Mouse (Mus musculus) midbrain, embryonic 16.5 days (tissue): ENCODE measurements around the gene Ldlrad3. TPM values are rescaled to one million over a fixed set of nuclear protein-coding genes. Genes with fewer than 3 reads are reported as not detected.

Experiments used
- ATAC-seq: fragments of 200-750 bp; cut with Nextera tagmentation; 2 replicates; pipeline ENCODE4 v1.8.0; 2017; ENCODE audit warnings: moderate TSS enrichment
- H3K27ac ChIP-seq: fragments of 300-500 bp; sonication (generic); 2 replicates; pipeline ENCODE4 v1.5.1; 2014; ENCODE audit warnings: mild to moderate bottlenecking, low read length, mixed read lengths
- H3K27me3 ChIP-seq: fragments of 300-500 bp; sonication (generic); 2 replicates; pipeline ENCODE4 v1.6.1; 2014; ENCODE audit warnings: low read depth, low read length, mixed read lengths; ENCODE audit not compliant: control insufficient read depth, insufficient read depth
- H3K36me3 ChIP-seq: fragments of 300-500 bp; sonication (generic); 2 replicates; pipeline ENCODE4 v1.6.1; 2014; ENCODE audit warnings: mild to moderate bottlenecking, low read length, moderate library complexity, mixed read lengths; ENCODE audit not compliant: control insufficient read depth, insufficient read depth
- H3K4me1 ChIP-seq: fragments of 300-500 bp; sonication (generic); 2 replicates; pipeline ENCODE4 v1.6.1; 2014; ENCODE audit warnings: mild to moderate bottlenecking, low read length, mixed read lengths; ENCODE audit not compliant: control insufficient read depth, insufficient read depth
- H3K4me2 ChIP-seq: fragments of 300-500 bp; sonication (generic); 2 replicates; pipeline ENCODE4 v1.6.1; 2014; ENCODE audit warnings: mild to moderate bottlenecking, low read length, mixed read lengths
- H3K4me3 ChIP-seq: fragments of 300-500 bp; sonication (generic); 2 replicates; pipeline ENCODE4 v1.5.1; 2014; ENCODE audit warnings: low read depth, mild to moderate bottlenecking, low read length, moderate library complexity, mixed read lengths
- H3K9ac ChIP-seq: fragments of 300-500 bp; sonication (generic); 2 replicates; pipeline ENCODE4 v1.6.1; 2014; ENCODE audit warnings: low read depth, low read length, mixed read lengths
- H3K9me3 ChIP-seq: fragments of 300-500 bp; sonication (generic); replicated peaks from 2 replicates; pipeline ENCODE4 v1.6.1; 2014; ENCODE audit warnings: mild to moderate bottlenecking, low read length, mixed read lengths; ENCODE audit not compliant: control insufficient read depth, poor library complexity, severe bottlenecking
- WGBS: fragments of 180-500 bp; shearing (Covaris S2); extraction: QIAGEN DNeasy Blood & Tissue Kit; methylation state at CpG from one replicate; pipeline ENCODE4 v1.1.7; 2014; 5-methylcytosine and 5-hydroxymethylcytosine counted together
- polyA plus RNA-seq: library from polyadenylated mRNA; unstranded; fragments of >200 nt; fragmentation: Nextera tagmentation; extraction: Ambion mirVana; gene quantifications from 2 replicates; pipeline ENCODE4 v1.2.1, GENCODE M21; 2015

The Ldlrad3 gene
- polyA plus RNA-seq, 1 experiment from 2014 or later, result 26.6 TPM

DNA sequence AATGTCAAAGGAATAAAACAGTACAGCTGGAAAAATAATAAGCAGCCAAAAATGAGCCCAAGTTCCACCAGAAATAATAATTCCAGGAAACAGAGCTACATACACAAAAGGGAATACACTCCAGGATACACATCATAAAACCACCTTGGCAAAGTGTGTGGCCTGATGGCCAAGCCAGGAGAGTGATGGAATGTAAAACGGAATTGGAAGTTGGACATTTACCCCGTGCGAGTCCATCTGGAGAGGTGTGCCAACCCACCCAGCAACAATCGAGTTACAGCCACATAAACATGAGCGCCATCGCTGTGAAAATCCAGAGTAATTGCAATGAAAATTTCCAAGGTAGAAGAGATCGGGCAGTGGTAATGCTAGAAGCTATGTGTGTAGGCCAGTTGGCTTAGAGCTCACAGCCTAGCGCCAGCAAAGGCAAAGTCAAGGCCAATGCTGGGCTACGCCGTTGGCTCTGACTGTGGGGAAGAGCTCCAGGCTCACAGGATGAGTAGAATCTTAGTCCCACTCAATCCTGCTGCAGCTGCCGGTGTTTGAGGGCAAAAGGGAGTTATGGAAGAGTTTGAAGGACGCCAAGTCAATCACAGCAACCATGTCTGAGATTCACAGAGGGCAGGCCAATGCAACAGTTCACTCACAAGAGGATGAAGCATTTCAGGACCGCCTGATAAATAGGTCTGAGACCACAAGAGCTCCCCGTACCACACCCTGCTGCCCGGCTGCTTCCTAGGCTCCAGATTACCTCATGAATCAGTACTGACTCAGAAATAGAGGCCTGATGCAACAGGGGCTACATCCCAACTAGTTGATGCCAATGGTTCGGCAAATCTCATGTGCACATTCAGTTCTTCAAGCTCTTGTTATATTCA, 7.0 kb upstream of the Ldlrad3 start:
- Histone ChIP-seq H3K9ac (no peak overlapping the region), H3K4me2 (no peak overlapping the region), H3K27me3 (no peaks in the 10 kb centered on the region), H3K4me1 (no peaks in the 10 kb centered on the region), H3K36me3 (no peaks in the 10 kb centered on the region), H3K9me3 (no peaks in the 10 kb centered on the region), H3K27ac (no peak overlapping the region), H3K4me3 (no peak overlapping the region)
- no peak for ATAC-seq
- 95% methylated on average over 16 of the region's 16 CpGs for WGBS

GRCm38 (mm10) chr2:102191736-102192135, 5.6 kb upstream of the Ldlrad3 start:
- Histone ChIP-seq H3K4me3 (no peak overlapping the region), H3K9me3 (no peaks in the 10 kb centered on the region), H3K27ac (no peak overlapping the region), H3K27me3 (no peaks in the 10 kb centered on the region), H3K4me2 (no peak overlapping the region), H3K4me1 (no peaks in the 10 kb centered on the region), H3K36me3 (no peaks in the 10 kb centered on the region), H3K9ac (no peak overlapping the region)
- WGBS, result 61% methylated on average over 4 of the region's 4 CpGs
- no peak for ATAC-seq

DNA sequence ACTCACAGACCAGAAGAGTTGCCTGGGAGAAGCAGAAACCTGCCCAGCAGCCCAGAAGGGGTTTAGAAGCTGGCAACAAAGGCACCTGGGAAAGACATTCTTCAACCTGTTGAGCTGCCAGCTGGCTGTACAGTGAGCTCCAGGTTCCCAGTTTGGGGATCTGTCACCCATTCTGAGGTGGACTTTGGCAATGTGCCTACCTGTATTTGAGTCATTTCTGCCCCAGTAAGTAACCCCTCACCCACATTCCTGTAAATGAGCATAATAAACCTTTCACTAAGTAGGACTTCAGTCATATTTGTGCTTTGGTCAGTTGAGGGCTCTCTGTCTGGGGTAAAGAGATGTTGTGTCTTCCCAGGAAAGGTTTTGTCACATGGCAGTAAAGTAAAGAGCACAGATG, 4.8 kb upstream of the Ldlrad3 start:
- no peak overlapping the region for H3K4me3 ChIP-seq
- H3K9ac ChIP-seq, result no peak overlapping the region
- no peak overlapping the region for H3K27ac ChIP-seq
- no peaks in the 10 kb centered on the region for H3K27me3 ChIP-seq
- ATAC-seq, result no peak
- H3K4me1 ChIP-seq, result 0 out of 2 replicates have a peak, but pooled peaks cover 4% of the 10 kb centered on the region
- H3K9me3 ChIP-seq, result no peaks in the 10 kb centered on the region
- H3K36me3 ChIP-seq, result no peaks in the 10 kb centered on the region
- H3K4me2 ChIP-seq, result no peak overlapping the region

DNA sequence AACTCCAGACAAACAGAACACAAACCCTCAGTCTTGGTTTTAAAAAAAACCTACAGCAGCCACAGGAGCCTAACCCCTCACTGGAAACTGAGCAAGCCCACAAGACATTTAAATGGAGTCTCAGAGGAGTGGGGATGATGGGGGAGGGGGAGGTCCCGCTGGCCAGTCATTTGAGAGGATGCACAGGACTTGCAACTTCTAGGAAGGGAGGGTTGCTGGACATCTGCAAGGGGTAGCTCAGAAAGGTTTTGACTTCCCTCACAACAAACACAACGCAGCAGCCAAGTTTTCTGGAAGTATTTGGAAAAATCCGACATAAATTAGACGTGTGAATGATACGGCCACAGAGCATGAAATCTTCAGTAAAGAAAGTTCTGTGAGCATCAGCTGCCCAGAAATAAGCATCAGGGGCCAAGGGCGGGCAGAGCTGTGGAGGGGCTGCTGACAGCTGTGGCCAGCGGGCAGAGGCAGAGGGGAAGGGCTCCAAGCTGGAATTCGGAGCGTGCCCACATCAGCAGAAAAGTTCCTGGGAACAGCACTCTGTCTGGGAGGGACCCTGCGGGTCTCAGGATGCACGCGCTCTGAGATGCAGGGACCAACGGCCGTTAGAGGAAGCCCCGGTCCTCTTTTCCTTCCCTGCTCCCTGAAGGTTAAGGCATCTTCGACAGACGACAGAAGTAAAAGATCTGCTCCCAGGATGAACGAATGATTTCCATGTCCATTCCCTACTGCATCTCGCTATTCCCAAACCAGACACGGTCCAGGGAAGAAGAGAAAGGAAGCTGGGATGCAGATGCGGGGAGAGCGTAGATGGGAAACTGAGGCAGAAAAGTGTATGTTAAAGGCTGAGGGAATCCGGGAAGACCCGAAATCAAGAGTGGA, 875 bp downstream of the Ldlrad3 start:
- Histone ChIP-seq H3K36me3 (no peaks in the 10 kb centered on the region), H3K27me3 (no peaks in the 10 kb centered on the region), H3K4me3 (peak overlapping the region; percentile 76), H3K27ac (peak overlapping the region; percentile 83), H3K9me3 (no peaks in the 10 kb centered on the region), H3K4me1 (peaks cover 16% of the 10 kb centered on the region), H3K9ac (peak overlapping the region; percentile 91), H3K4me2 (peak overlapping the region; percentile 89)
- under 1% methylated on average over 24 of the region's 24 CpGs for WGBS
- ATAC-seq, result peak; percentile 47

DNA sequence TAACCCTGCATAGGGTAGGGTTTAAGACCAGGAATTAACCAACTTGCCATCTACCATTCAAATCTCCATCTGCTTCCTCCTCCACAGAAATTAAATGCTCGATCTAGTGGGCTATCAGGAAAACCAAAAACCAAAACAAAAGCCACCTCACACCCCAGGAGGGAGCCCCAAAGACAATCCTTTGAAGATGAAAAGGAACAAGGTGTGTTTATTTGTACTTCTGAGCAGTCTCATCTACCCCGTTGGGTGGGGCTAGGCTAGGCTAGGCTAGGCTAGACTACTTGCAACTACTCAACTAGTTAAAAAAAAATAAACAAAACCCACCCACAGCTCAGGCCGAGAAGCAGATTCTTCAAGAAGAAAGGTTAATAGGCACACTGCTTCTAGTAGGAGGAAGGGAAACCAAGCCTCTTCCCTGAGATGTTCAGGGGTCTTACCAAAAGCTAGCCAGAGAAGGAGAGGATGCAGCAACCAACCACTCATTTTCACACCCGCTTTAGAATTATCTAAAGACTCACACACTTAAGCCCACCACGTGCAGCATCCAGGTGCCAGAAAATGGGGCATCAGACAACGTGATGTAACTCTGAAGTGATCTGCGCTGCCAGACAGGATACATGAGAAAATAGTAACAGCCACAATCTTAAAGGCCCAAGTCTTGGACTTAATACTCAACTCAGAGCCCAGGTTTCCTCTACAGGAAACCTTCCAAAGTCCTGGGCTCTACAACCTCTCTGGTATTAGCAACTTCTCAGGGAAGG, 2.3 kb downstream of the Ldlrad3 start:
- no peak overlapping the region for H3K4me3 ChIP-seq
- no peak for ATAC-seq
- no peak overlapping the region for H3K27ac ChIP-seq
- H3K4me1 ChIP-seq, result peaks cover 16% of the 10 kb centered on the region
- 83% methylated on average over 7 of the region's 7 CpGs for WGBS
- no peaks in the 10 kb centered on the region for H3K36me3 ChIP-seq
- no peaks in the 10 kb centered on the region for H3K27me3 ChIP-seq
- H3K9ac ChIP-seq, result no peak overlapping the region
- peak overlapping the region; percentile 89 for H3K4me2 ChIP-seq
- H3K9me3 ChIP-seq, result no peaks in the 10 kb centered on the region

- 89% methylated on average over 2 of the region's 2 CpGs for whole genome bisulfite sequencing
- ATAC-seq, result no peak
- Histone ChIP-seq H3K4me1 (peaks cover 14% of the 10 kb centered on the region), H3K36me3 (no peaks in the 10 kb centered on the region), H3K9me3 (no peaks in the 10 kb centered on the region), H3K27me3 (no peaks in the 10 kb centered on the region), H3K27ac (no peak overlapping the region), H3K4me3 (no peak overlapping the region), H3K9ac (no peak overlapping the region), H3K4me2 (no peak overlapping the region)
Measured at GRCm38 (mm10) chr2:102181459-102181858, 4.7 kb downstream of the Ldlrad3 start.

GRCm38 (mm10) chr2:102176434-102176772, 9.8 kb downstream of the Ldlrad3 start:
- Histone ChIP-seq H3K4me3 (no peak overlapping the region), H3K36me3 (no peaks in the 10 kb centered on the region), H3K9me3 (no peaks in the 10 kb centered on the region), H3K27me3 (no peaks in the 10 kb centered on the region), H3K4me1 (no peaks in the 10 kb centered on the region), H3K9ac (no peak overlapping the region), H3K4me2 (no peak overlapping the region), H3K27ac (no peak overlapping the region)
- WGBS, result 74% methylated on average over 5 of the region's 5 CpGs
- no peak for ATAC-seq

DNA sequence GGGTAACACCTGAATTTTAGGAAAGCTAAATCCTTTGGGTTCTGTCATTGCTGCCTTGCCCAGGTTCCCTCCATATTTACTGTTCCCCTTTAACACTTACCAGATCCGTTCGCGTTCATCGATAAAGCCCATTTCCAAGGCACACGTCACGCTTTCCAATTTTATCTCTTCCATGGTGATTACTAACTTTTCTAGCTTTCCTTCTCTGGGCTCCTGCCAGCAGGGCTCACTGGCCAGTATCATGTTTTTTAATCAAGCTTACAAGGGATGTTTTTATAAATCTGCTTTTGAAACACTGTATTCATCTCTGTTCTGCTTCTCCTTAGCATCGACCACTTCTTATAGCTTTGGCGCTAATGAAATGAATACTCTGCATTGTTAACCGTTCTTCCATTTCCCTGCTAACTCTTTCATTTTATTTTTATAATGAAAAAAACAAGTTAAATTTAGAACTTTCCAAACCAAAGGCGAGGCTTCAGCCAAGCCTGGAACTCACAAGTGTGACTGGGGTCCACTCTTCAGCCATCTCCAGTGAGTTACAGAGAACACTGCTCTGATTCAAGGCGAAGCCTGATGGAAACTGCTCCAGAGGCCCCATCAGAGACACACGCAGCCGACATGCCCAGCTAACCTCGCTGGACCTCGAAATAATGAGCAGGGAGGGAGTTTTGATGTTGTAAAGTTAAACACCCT, 10.3 kb downstream of the Ldlrad3 start:
- no peaks in the 10 kb centered on the region for H3K27me3 ChIP-seq
- no peak overlapping the region for H3K9ac ChIP-seq
- H3K36me3 ChIP-seq, result no peaks in the 10 kb centered on the region
- no peak overlapping the region for H3K4me3 ChIP-seq
- WGBS, result 71% methylated on average over 15 of the region's 15 CpGs
- no peaks in the 10 kb centered on the region for H3K4me1 ChIP-seq
- no peak for ATAC-seq
- H3K9me3 ChIP-seq, result no peaks in the 10 kb centered on the region
- H3K4me2 ChIP-seq, result no peak overlapping the region
- no peak overlapping the region for H3K27ac ChIP-seq
